Mouse (Mus musculus) embryonic fibroblast, embryonic 13.5 days (primary cell): ENCODE data around the gene Ppp2r5d. TPM values are rescaled to one million over a fixed set of nuclear protein-coding genes. Genes with fewer than 3 reads are reported as not detected.

Experiments used
- H3K27ac ChIP-seq: 2 replicates; pipeline ENCODE4 v1.5.1; 2012; ENCODE audit warnings: low read length, control low read depth, inconsistent platforms; ENCODE audit not compliant: insufficient read depth
- H3K4me1 ChIP-seq: 2 replicates; pipeline ENCODE4 v1.6.1; 2011; ENCODE audit warnings: low read length; ENCODE audit not compliant: control insufficient read depth, insufficient read depth
- H3K4me3 ChIP-seq: 2 replicates; pipeline ENCODE4 v1.5.1; 2011; ENCODE audit warnings: mild to moderate bottlenecking, control low read depth, low read length; ENCODE audit not compliant: insufficient read depth
- CTCF ChIP-seq: IDR thresholded peaks from 2 replicates; pipeline ENCODE4 v1.5.1; 2011; ENCODE audit warnings: mild to moderate bottlenecking, control low read depth, low read length, moderate library complexity, borderline replicate concordance; ENCODE audit not compliant: insufficient read depth
- POLR2A ChIP-seq: IDR thresholded peaks from 2 replicates; pipeline ENCODE4 v1.6.1; 2011; ENCODE audit warnings: low read depth, mild to moderate bottlenecking, control low read depth, low read length, moderate library complexity
- polyA plus RNA-seq: library from polyadenylated mRNA; stranded (reverse); fragments of >200 nt; gene quantifications from 2 replicates; pipeline ENCODE4 v1.2.4, GENCODE M21; 2011; ENCODE audit warnings: low read depth; ENCODE audit not compliant: missing spikeins, insufficient read length

Gene Ppp2r5d
- polyA plus RNA-seq, 1 experiment = 72.1 TPM

GRCm38 (mm10) chr17:46741305-46741704 lies 36.4 kb upstream of the Ppp2r5d start:
- Histone ChIP-seq H3K4me3 (no peak overlapping the region), H3K27ac (no peak overlapping the region), H3K4me1 (no peaks in the 10 kb centered on the region)
- TF ChIP-seq POLR2A (no peak), CTCF (no peak)

- H3K4me3 ChIP-seq = no peak overlapping the region
- H3K4me1 ChIP-seq = no peaks in the 10 kb centered on the region
- no peak overlapping the region for H3K27ac ChIP-seq
- TF ChIP-seq POLR2A (no peak), CTCF (peak; percentile 33; the same call in 1 of the 2 replicates)
These were observed 31.2 kb upstream of the Ppp2r5d start for GRCm38 (mm10) chr17:46736160-46736559.

- Histone ChIP-seq H3K4me1 (no peaks in the 10 kb centered on the region), H3K4me3 (no peak overlapping the region), H3K27ac (no peak overlapping the region)
- no peak for TF ChIP-seq CTCF
- TF ChIP-seq POLR2A = no peak
These were observed 30.4 kb upstream of the Ppp2r5d start for GRCm38 (mm10) chr17:46735287-46735686.

- H3K27ac ChIP-seq = no peak overlapping the region
- no peaks in the 10 kb centered on the region for H3K4me1 ChIP-seq
- TF ChIP-seq POLR2A (no peak), CTCF (no peak)
- no peak overlapping the region for H3K4me3 ChIP-seq
These were observed 29.1 kb upstream of the Ppp2r5d start for GRCm38 (mm10) chr17:46734055-46734454.

GRCm38 (mm10) chr17:46728904-46729318 lies 24.0 kb upstream of the Ppp2r5d start, which contains the start of gene Gnmt:
Gene Gnmt, minus strand, starts transcription at chr17:46729168.
- H3K4me3 ChIP-seq = no peak within 1 kb of the TSS
- H3K4me1 ChIP-seq = no peaks in the 10 kb centered on the region
- TF ChIP-seq CTCF (no peak), POLR2A (no peak)
- no peak within 1 kb of the TSS for H3K27ac ChIP-seq

- H3K27ac ChIP-seq = no peak overlapping the region
- TF ChIP-seq POLR2A (no peak), CTCF (no peak)
- no peak overlapping the region for H3K4me3 ChIP-seq
- no peaks in the 10 kb centered on the region for H3K4me1 ChIP-seq
These were observed 23.6 kb upstream of the Ppp2r5d start for GRCm38 (mm10) chr17:46728496-46728895.

GRCm38 (mm10) chr17:46728021-46728420 lies 23.1 kb upstream of the Ppp2r5d start:
- peak; percentile 5; the same call in 1 of the 2 replicates for TF ChIP-seq CTCF
- no peak for TF ChIP-seq POLR2A
- no peak overlapping the region for H3K27ac ChIP-seq
- H3K4me3 ChIP-seq = no peak overlapping the region
- H3K4me1 ChIP-seq = no peaks in the 10 kb centered on the region

GRCm38 (mm10) chr17:46727271-46727670 lies 22.4 kb upstream of the Ppp2r5d start:
- Histone ChIP-seq H3K4me3 (no peak overlapping the region), H3K27ac (no peak overlapping the region), H3K4me1 (no peaks in the 10 kb centered on the region)
- TF ChIP-seq CTCF (no peak), POLR2A (no peak)

- TF ChIP-seq POLR2A (no peak), CTCF (no peak)
These were observed 21.1 kb upstream of the Ppp2r5d start for GRCm38 (mm10) chr17:46725731-46726645.

GRCm38 (mm10) chr17:46725273-46725672 lies 20.4 kb upstream of the Ppp2r5d start:
- H3K27ac ChIP-seq = no peak overlapping the region
- H3K4me1 ChIP-seq = no peaks in the 10 kb centered on the region
- TF ChIP-seq POLR2A (no peak), CTCF (no peak)
- H3K4me3 ChIP-seq = no peak overlapping the region

More at GRCm38 (mm10) chr17:46725731-46726645, 21.1 kb upstream of the Ppp2r5d start:
- Histone ChIP-seq H3K4me1 (no peaks in the 10 kb centered on the region), H3K4me3 (no peak overlapping the region), H3K27ac (no peak overlapping the region)
